In genomic region chr9:59134171-59135041, GRCm38 (mm10) we compare ENCODE assay signal across 9 mouse cellular contexts.
DNase-seq lines count a peak whose midpoint lies in the region; ATAC-seq and TF ChIP-seq lines count a peak whose summit lies in the region.
"Had no signal": no experiment of that assay in that cellular context is flagged by ENCODE, and none has a peak within 500 bp of the region (broad histone marks: within the 10 kb centered on the region; RNA-seq: fewer than 3 reads in every experiment).

No protein-coding gene starts in this region.

- 37% methylated on average over 15 of the region's 15 CpGs for WGBS in heart, embryonic 14.5 days
- 32% methylated on average over 15 of the region's 15 CpGs for WGBS in small intestine, adult 2 months

- peak overlapping the region; percentile 49 for H3K4me2 ChIP-seq in heart, embryonic 14.5 days (ENCODE audit: low read length)

- H3K9ac ChIP-seq in heart, embryonic 14.5 days (ENCODE audit: low read length): peak overlapping the region; percentile 26; the same call in 1 of the 2 replicates

- DNase-seq in cerebellum, adult 9-10 months: no peak
- DNase-seq in embryo, embryonic 9.5 days (ENCODE audit: extremely low spot score): peak; percentile 57
- DNase-seq in kidney, postnatal 10 days: peak; percentile 44
- DNase-seq in lung, postnatal 4 days: peak; percentile 29 to 51

- H3K9me3 ChIP-seq in heart, embryonic 14.5 days (ENCODE audit: control insufficient read depth, low read length): no peaks in the 10 kb centered on the region

- 0 out of 2 replicates have a peak, but pooled peaks have one; percentile 10 for ATAC-seq in cerebellum, adult (ENCODE audit: insufficient number of reproducible peaks, low FRiP score, low TSS enrichment)
- no peak for ATAC-seq in heart, embryonic 14.5 days (ENCODE audit: insufficient number of reproducible peaks, insufficient read depth, low FRiP score, low read depth)
- ATAC-seq in granulocyte monocyte progenitor cell, adult 5-6 weeks (replicated peaks; ENCODE audit: poor library complexity, severe bottlenecking): no peak

- H3K4me1 ChIP-seq in heart, embryonic 14.5 days (ENCODE audit: control insufficient read depth in 2 of 2, insufficient read depth in 2 of 2, low read length in 2 of 2): peaks cover 12 to 13% of the 10 kb centered on the region in 2 experiments
- no peaks in the 10 kb centered on the region for H3K4me1 ChIP-seq in small intestine, adult 2 months (ENCODE audit: control insufficient read depth, insufficient read depth, insufficient read length, low read length)

- H3K27me3 ChIP-seq in heart, embryonic 14.5 days (ENCODE audit: control insufficient read depth, insufficient read depth, low read length): no peaks in the 10 kb centered on the region
- no peaks in the 10 kb centered on the region for H3K27me3 ChIP-seq in small intestine, adult 2 months (ENCODE audit: control insufficient read depth, insufficient read depth, low read length)

- 0 out of 4 replicates have a peak overlapping the region, but pooled peaks of 1 of the 2 experiments have one; percentile 12 for H3K4me3 ChIP-seq in heart, embryonic 14.5 days (ENCODE audit: control insufficient read depth in 1 of 2, insufficient read depth in 1 of 2, low read depth in 1 of 2, low read length in 2 of 2)
- peak overlapping the region; percentile 46 for H3K4me3 ChIP-seq in small intestine, adult 2 months (ENCODE audit: low read depth, low read length)

- TF ChIP-seq POLR2A in small intestine, adult 2 months (IDR thresholded peaks at IDR 0.05; ENCODE audit: low read depth, low read length): no peak

- H3K36me3 ChIP-seq in heart, embryonic 14.5 days (ENCODE audit: control insufficient read depth, insufficient read depth, low read length): no peaks in the 10 kb centered on the region
- no peaks in the 10 kb centered on the region for H3K36me3 ChIP-seq in small intestine, adult 2 months (ENCODE audit: control insufficient read depth, insufficient read depth, low read length)

- TF ChIP-seq CTCF in small intestine, adult 2 months (IDR thresholded peaks at IDR 0.05; ENCODE audit: extremely low read depth, insufficient read length, insufficient replicate concordance, low read depth, low read length): no peak

- H3K27ac ChIP-seq in heart, embryonic 14.5 days (replicated peaks in 1 of 2; ENCODE audit: control insufficient read depth in 1 of 2, insufficient read depth in 1 of 2, low read depth in 2 of 2, low read length in 2 of 2): peak overlapping the region; percentile 65 to 67; a peak in 3 of 4 replicates
- peak overlapping the region; percentile 41 for H3K27ac ChIP-seq in small intestine, adult 2 months (ENCODE audit: insufficient read depth, low read depth, low read length)
- H3K27ac ChIP-seq: macrophage had no signal
